Mouse (Mus musculus): ENCODE data around the gene Dab2ip.

- TF ChIP-seq CTCF (IDR thresholded peaks at IDR 0.05; ENCODE audit: low read depth, low read length) (no peak), GATA1 (IDR thresholded peaks at IDR 0.05; ENCODE audit: borderline replicate concordance, low read length) (no peak)
Observed at GRCm38 (mm10) chr2:35593889-35594288, 35.8 kb downstream of the Dab2ip start.

All from G1E (cell line).